Mouse (Mus musculus) spleen, adult 2 months (tissue): ENCODE measurements around the gene Itgae. TPM values are rescaled to one million over a fixed set of nuclear protein-coding genes. Genes with fewer than 3 reads are reported as not detected.

Experiments
- DNase-seq, 2 experiments: peaks; one replicate each; pipeline versions ENCODE4 v3.0.0 to v3.0.0-alpha.2; 2012 to 2021; ENCODE audit warnings: low spot score in 2 of 2, low read depth in 1 of 2
- H3K27ac ChIP-seq: fragments of 200-500 bp; 2 replicates; pipeline ENCODE4 v1.5.1; 2012; ENCODE audit warnings: low read length, inconsistent platforms; ENCODE audit not compliant: insufficient read depth
- H3K27me3 ChIP-seq: fragments of 200-500 bp; 2 replicates; pipeline ENCODE4 v1.6.1; 2012; ENCODE audit warnings: mild to moderate bottlenecking, moderate library complexity, low read length, inconsistent platforms; ENCODE audit not compliant: control insufficient read depth, insufficient read depth
- H3K36me3 ChIP-seq: fragments of 200-500 bp; 2 replicates; pipeline ENCODE4 v1.6.1; 2012; ENCODE audit warnings: mild to moderate bottlenecking, low read length, inconsistent platforms; ENCODE audit not compliant: control insufficient read depth, insufficient read depth
- H3K4me1 ChIP-seq: fragments of 200-500 bp; 2 replicates; pipeline ENCODE4 v1.6.1; 2011; ENCODE audit warnings: inconsistent platforms; ENCODE audit not compliant: control insufficient read depth, insufficient read depth, insufficient read length
- H3K4me3 ChIP-seq: fragments of 200-500 bp; 2 replicates; pipeline ENCODE4 v1.5.1; 2011; ENCODE audit warnings: mild to moderate bottlenecking, inconsistent platforms; ENCODE audit not compliant: insufficient read depth, insufficient read length; ENCODE audit errors: extremely low read depth
- CTCF ChIP-seq: fragments of 200-500 bp; IDR thresholded peaks from 2 replicates; pipeline ENCODE4 v1.5.1; 2011; ENCODE audit warnings: mild to moderate bottlenecking, inconsistent platforms; ENCODE audit not compliant: insufficient read depth, insufficient read length, insufficient replicate concordance; ENCODE audit errors: extremely low read depth
- POLR2A ChIP-seq: fragments of 200-500 bp; IDR thresholded peaks from 2 replicates; pipeline ENCODE4 v1.6.1; 2011; ENCODE audit warnings: low read depth, low read length, inconsistent platforms
- WGBS: fragments of 180-500 bp; shearing (Covaris S2); methylation state at CpG from one replicate; pipeline ENCODE4 v1.1.7; 2018; 5-methylcytosine and 5-hydroxymethylcytosine counted together
- polyA plus RNA-seq: library from polyadenylated mRNA; depleted of rRNA; stranded (reverse); fragments of >200 nt; gene quantifications from 2 replicates; pipeline ENCODE4 v1.2.3, GENCODE M21; 2012

Gene Itgae
- polyA plus RNA-seq, 1 experiment, result 5.1 TPM

DNA sequence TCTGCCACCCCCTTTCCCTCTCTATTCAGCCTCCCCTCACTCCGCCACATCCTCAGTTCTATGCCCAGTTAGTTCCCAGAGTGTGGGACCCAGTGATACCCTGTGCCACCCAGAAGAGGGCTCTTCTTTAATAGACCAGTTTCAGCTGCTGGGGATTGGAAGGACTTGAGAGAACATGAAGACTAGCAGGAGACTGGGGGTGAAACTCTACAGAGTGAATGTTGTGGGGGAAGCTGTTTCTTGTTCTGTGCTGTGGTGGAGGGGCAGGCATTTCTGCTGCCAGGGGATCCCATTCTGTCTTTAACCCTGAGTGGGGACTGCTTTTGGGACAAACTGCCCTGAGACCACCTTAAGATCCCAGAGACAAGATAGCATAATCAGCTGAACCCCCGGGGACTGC, 443 bp downstream of the Itgae start:
- Histone ChIP-seq H3K4me3 (no peak overlapping the region), H3K4me1 (no peaks in the 10 kb centered on the region; the same call in 1 of the 2 replicates), H3K27ac (no peak overlapping the region; the same call in 1 of the 2 replicates), H3K27me3 (no peaks in the 10 kb centered on the region), H3K36me3 (no peaks in the 10 kb centered on the region)
- WGBS, result 83% methylated on average over 2 of the region's 2 CpGs
- no peak for DNase-seq
- TF ChIP-seq POLR2A (no peak), CTCF (no peak)

DNA sequence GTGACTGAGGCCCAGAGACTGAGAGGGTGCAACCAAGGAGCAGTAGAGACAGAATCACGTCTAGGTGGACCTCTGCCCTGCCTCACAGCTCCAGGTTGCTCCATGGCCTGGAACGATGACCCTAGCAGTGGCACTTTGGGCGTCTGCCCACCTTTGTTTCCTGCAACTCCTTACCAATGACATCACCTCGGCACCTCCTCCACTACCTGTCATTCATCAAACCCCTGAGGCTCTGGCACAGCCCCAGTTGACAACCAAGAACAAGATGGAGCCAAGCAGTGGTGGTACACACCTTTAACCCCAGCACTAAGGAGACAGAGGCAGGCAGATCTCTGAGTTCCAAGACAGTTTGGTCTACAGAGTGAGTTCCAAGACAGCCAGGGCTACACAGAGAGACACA, 1.7 kb downstream of the Itgae start:
- Histone ChIP-seq H3K4me1 (no peaks in the 10 kb centered on the region; the same call in 1 of the 2 replicates), H3K4me3 (no peak overlapping the region), H3K36me3 (no peaks in the 10 kb centered on the region), H3K27ac (no peak overlapping the region), H3K27me3 (no peaks in the 10 kb centered on the region)
- TF ChIP-seq POLR2A, result no peak
- TF ChIP-seq CTCF, result no peak
- DNase-seq, result no peak
- 86% methylated on average over 4 of the region's 4 CpGs for WGBS

DNA sequence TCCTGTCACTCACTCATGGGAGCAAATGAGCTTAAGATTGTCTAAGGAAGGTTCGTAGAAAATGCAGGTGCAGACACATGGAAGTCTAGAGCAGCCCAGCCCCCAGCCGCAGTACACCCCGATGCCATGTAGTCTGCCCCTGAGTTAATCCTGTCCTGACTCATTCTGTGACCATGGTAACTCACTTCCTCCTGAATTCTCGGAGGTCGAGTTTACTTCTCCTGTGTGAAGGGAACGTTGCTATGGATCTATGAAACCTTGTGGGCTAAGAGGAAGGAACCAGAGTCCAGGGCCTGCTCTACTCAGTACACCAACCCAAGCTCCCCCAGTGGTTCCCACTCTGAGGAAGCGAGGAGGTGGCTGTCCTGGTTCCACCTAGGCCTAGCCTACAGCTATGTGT, 2.5 kb downstream of the Itgae start:
- Histone ChIP-seq H3K4me3 (no peak overlapping the region), H3K27ac (no peak overlapping the region), H3K36me3 (no peaks in the 10 kb centered on the region), H3K4me1 (no peaks in the 10 kb centered on the region; the same call in 1 of the 2 replicates), H3K27me3 (no peaks in the 10 kb centered on the region)
- 30% methylated on average over 7 of the region's 7 CpGs for WGBS
- no peak for DNase-seq
- TF ChIP-seq CTCF (no peak), POLR2A (no peak)

DNA sequence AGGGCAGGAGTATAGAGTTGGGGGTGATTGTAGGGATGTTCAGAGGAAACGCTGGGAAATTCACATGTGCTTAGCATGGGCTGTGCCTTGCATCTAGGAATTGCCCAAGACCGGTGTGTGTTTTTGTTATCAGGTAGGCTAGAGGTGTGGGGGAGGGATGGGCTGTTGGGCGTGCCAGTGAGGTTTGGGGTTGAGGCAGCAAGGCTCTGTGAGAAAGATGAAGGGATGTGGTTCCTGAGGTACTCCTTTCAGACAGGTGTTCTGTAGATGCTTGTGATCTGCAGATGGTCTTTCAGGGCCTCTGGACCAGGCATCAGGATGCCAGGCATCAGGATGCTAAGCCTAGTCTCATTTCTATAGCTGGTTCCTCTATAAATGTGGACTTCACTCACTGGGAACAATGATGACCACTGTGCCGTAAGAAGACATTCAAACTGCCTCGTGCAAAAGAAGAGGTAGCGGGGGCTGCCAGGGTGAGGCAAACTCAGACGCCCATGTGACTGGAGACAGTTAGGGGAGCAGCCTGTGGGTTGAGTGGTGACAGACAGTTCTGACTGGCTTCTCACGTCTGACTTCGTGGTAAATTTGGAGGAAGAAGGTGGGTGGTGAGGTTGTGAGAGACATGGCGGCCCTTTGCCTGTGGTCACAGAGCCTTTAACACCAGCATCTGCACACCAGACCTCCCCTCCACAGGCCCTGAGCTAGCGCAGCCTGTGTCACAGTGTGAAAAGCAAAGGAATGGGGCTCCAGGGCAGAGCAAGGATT, 4.0 kb downstream of the Itgae start:
- TF ChIP-seq CTCF, result no peak
- TF ChIP-seq POLR2A, result no peak
- Histone ChIP-seq H3K27ac (no peak overlapping the region), H3K36me3 (no peaks in the 10 kb centered on the region), H3K4me3 (no peak overlapping the region), H3K4me1 (no peaks in the 10 kb centered on the region; the same call in 1 of the 2 replicates), H3K27me3 (no peaks in the 10 kb centered on the region)
- DNase-seq, result peak; percentile 5 to 7
- 46% methylated on average over 11 of the region's 11 CpGs for WGBS

DNA sequence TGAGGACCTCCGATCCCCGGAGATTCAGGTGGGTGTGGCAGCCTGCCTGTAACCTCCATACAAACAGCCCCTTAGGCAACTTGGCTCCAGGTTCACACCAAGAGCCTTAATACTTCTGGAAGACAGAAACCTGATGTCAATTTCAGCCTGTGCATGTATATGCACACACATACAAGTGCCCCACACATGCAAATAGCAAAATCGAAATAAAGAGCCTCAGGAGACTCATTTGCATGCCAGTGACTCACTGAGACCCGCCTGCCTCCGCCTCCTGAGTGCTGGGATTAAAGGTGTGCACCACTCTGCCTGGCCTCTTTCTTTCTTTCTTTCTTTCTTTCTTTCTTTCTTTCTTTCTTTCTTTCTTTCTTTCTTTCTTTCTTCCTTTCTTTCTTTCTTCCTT, 8.5 kb downstream of the Itgae start:
- Histone ChIP-seq H3K27ac (no peak overlapping the region), H3K4me1 (no peaks in the 10 kb centered on the region; the same call in 1 of the 2 replicates), H3K27me3 (no peaks in the 10 kb centered on the region), H3K4me3 (no peak overlapping the region), H3K36me3 (no peaks in the 10 kb centered on the region)
- TF ChIP-seq CTCF, result no peak
- no peak for TF ChIP-seq POLR2A
- WGBS, result 70% methylated on average over 5 of the region's 5 CpGs
- DNase-seq, result no peak

DNA sequence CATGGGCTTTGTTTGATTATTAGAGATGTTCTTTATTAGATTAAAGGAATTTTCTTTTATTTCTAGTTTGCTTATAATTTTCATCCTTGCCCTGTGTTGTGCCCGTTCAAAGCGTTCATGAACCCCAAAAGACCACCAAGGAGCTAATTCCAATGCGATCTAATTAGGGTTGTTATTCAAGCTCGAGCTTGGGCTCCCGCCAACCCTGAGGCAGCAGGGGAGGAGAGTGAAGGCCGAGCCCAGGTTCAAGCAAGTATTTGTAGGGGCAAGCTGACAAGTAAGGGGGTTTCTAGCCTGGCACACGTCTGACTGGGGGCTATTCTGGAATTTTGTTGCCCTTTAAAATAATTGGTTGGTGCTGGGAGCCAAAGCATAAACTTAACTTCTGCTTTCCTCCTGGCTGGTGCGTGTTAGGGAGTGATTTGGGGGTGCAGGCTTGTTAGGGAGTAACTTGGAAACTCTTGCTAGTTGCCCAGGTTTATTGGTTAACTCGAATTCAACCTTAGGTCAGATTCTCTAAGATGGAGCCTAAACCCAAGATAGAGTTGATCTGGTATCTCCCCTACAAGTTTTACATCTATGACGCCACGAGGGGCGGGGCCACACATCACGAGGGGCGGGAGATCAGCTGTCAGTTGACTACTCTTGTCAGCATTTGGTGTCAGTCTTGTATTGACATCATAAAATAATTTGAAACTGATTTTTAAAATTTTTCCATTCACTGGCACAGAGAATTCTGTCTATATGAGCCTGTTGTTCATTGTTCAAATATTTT, 9.8 kb downstream of the Itgae start:
- no peaks in the 10 kb centered on the region; the same call in 1 of the 2 replicates for H3K4me1 ChIP-seq
- TF ChIP-seq CTCF, result no peak
- TF ChIP-seq POLR2A, result no peak
- 83% methylated on average over 14 of the region's 14 CpGs for WGBS
- H3K27ac ChIP-seq, result no peak overlapping the region
- H3K4me3 ChIP-seq, result no peak overlapping the region
- no peak for DNase-seq
- H3K36me3 ChIP-seq, result no peaks in the 10 kb centered on the region
- no peaks in the 10 kb centered on the region for H3K27me3 ChIP-seq

DNA sequence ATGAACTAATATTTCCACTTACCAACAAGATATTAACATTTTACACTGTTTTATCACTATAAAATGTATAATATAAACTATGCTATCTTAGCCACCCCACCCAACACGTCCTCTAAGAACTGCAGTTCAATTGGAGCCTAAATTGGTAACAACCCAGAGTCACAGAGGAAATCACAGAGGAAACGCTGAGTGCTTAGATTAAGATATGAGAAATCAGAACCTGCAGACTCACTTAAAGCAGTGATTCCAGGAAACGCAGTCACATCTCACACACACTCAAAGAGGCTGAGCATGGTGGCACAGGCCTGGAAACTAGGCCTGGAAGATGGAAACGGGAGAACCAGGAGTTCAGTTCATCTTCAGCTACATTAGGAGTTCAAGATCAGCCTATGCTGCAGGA, 10.9 kb downstream of the Itgae start:
- TF ChIP-seq CTCF (no peak), POLR2A (no peak)
- Histone ChIP-seq H3K27me3 (no peaks in the 10 kb centered on the region), H3K4me3 (no peak overlapping the region), H3K27ac (no peak overlapping the region), H3K4me1 (no peaks in the 10 kb centered on the region; the same call in 1 of the 2 replicates), H3K36me3 (no peaks in the 10 kb centered on the region)
- DNase-seq, result no peak
- WGBS, result 37% methylated on average over 4 of the region's 4 CpGs
